Mouse (Mus musculus) ES-E14 (cell line): ENCODE measurements around the gene Reck. TPM values are rescaled to one million over a fixed set of nuclear protein-coding genes. Genes with fewer than 3 reads are reported as not detected.

Experiments used
- DNase-seq: peaks from one replicate; pipeline ENCODE4 v3.0.0-alpha.2; 2013; ENCODE audit warnings: low read depth, low spot score
- H3K27ac ChIP-seq: 2 replicates; pipeline ENCODE4 v1.5.1; 2012; ENCODE audit warnings: low read depth, mild to moderate bottlenecking, low read length, moderate library complexity, mixed read lengths; ENCODE audit not compliant: poor library complexity, insufficient read depth, severe bottlenecking
- H3K36me3 ChIP-seq: 2 replicates; pipeline ENCODE4 v1.6.1; 2012; ENCODE audit warnings: mild to moderate bottlenecking, low read length, moderate library complexity, mixed read lengths; ENCODE audit not compliant: control insufficient read depth, poor library complexity, insufficient read depth, severe bottlenecking
- H3K4me1 ChIP-seq, 2 experiments: fragments of 150-350 bp in 1 of 2; sonication (generic) in 1 of 2; 2 replicates each; pipeline ENCODE4 v1.6.1; 2012; ENCODE audit warnings: low read length in 2 of 2, mild to moderate bottlenecking in 1 of 2, mixed read lengths in 1 of 2; ENCODE audit not compliant: control insufficient read depth in 2 of 2, insufficient read depth in 2 of 2, poor library complexity in 1 of 2
- H3K4me3 ChIP-seq, 2 experiments: fragments of 150-350 bp in 1 of 2; sonication (generic) in 1 of 2; 2 replicates each; pipeline ENCODE4 v1.5.1; 2012; ENCODE audit warnings: low read length in 2 of 2, low read depth in 1 of 2, mild to moderate bottlenecking in 1 of 2, mixed read lengths in 1 of 2; ENCODE audit not compliant: insufficient read depth in 1 of 2, poor library complexity in 1 of 2, severe bottlenecking in 1 of 2
- H3K9ac ChIP-seq: 2 replicates; pipeline ENCODE4 v1.6.1; 2012; ENCODE audit warnings: low read depth, mild to moderate bottlenecking, low read length, mixed read lengths; ENCODE audit not compliant: poor library complexity, insufficient read depth, severe bottlenecking
- H3K9me3 ChIP-seq: fragments of 150-350 bp; sonication (generic); 2 replicates; pipeline ENCODE4 v1.6.1; 2012; ENCODE audit warnings: low read depth, mild to moderate bottlenecking, low read length; ENCODE audit not compliant: control insufficient read depth, insufficient read depth
- CHD2 ChIP-seq: IDR thresholded peaks from 2 replicates; pipeline ENCODE4 v1.6.1; 2014; ENCODE audit warnings: mild to moderate bottlenecking, low read depth, low read length, inconsistent platforms
- HCFC1 ChIP-seq: IDR thresholded peaks from 2 replicates; pipeline ENCODE4 v1.6.1; 2012; ENCODE audit warnings: low read length, inconsistent platforms, borderline replicate concordance; ENCODE audit not compliant: insufficient read depth
- MAFK ChIP-seq: IDR thresholded peaks from 2 replicates; pipeline ENCODE4 v1.6.1; 2014; ENCODE audit warnings: mild to moderate bottlenecking, low read depth, low read length, inconsistent platforms; ENCODE audit not compliant: insufficient read depth
- ZC3H11A ChIP-seq: IDR thresholded peaks from 2 replicates; pipeline ENCODE4 v1.6.1; 2012; ENCODE audit warnings: low read depth, mild to moderate bottlenecking, inconsistent platforms, low read length, borderline replicate concordance
- ZNF384 ChIP-seq: IDR thresholded peaks from 2 replicates; pipeline ENCODE4 v1.6.1; 2012; ENCODE audit warnings: low read depth, low read length, inconsistent platforms
- in situ Hi-C, 2 experiments: fragments of 600-800 bp; cut with MboI; formaldehyde crosslinking; loops; one replicate each; pipeline ENCODE4 v1.15.1; 2025; ENCODE audit warnings: low sequenced_read_pairs in 2 of 2, inconsistent platforms in 1 of 2; ENCODE audit not compliant: unreplicated experiment in 2 of 2
- total RNA-seq: library from RNA; depleted of rRNA; stranded (reverse); fragments of 300-350 nt; gene quantifications from 2 replicates; pipeline ENCODE4 v1.2.3, GENCODE M21; 2012

Gene Reck
- total RNA-seq, 1 experiment, result 4.0 TPM

DNA sequence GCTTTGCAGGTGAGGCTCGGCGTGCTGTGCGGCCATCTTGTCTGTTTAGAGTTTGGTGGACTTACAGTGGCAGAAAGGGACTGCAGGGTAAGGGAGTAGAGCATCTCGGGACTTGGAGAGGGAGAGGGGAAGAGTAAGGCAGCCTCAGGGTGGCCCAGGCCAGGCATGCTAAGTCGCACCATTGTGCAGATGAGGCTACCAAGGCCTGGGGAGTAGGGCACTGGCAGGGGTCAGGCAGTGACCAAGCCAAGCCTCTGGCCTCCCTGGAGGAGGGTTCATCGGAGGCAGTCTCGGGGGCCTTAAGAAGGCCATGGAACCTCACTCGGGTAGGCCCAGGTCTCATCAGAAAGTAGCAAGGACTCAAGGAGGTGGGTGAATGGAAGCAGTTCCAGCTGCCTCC lies 67.1 kb downstream of the Reck start:
- DNase-seq, result no peak
- no peak overlapping the region; the same call in 1 of the 2 replicates for H3K9ac ChIP-seq
- H3K9me3 ChIP-seq, result no peaks in the 10 kb centered on the region
- H3K36me3 ChIP-seq, result peaks cover 5% of the 10 kb centered on the region; the same call in 1 of the 2 replicates
- H3K27ac ChIP-seq, result no peak overlapping the region
- no peak for TF ChIP-seq ZC3H11A
- no peak for TF ChIP-seq MAFK
- TF ChIP-seq CHD2, result no peak
- no peak for TF ChIP-seq ZNF384
- TF ChIP-seq HCFC1, result no peak
- H3K4me3 ChIP-seq, result peak overlapping the region; percentile 23 to 38; a peak in 2 of 4 replicates
- H3K4me1 ChIP-seq, result peaks cover 0 to 2% of the 10 kb centered on the region in 2 experiments; a peak in 1 of 4 replicates
- in situ Hi-C loops, result no loop called here

GRCm38 (mm10) chr4:43947571-43947970 lies 72.2 kb downstream of the Reck start:
- Histone ChIP-seq H3K9me3 (no peaks in the 10 kb centered on the region), H3K9ac (no peak overlapping the region), H3K36me3 (peaks cover 1% of the 10 kb centered on the region; the same call in 1 of the 2 replicates), H3K27ac (no peak overlapping the region), H3K4me1 (no peaks in the 10 kb centered on the region), H3K4me3 (no peak overlapping the region)
- DNase-seq, result no peak
- in situ Hi-C loops, result no loop called here
- TF ChIP-seq MAFK, result no peak

DNA sequence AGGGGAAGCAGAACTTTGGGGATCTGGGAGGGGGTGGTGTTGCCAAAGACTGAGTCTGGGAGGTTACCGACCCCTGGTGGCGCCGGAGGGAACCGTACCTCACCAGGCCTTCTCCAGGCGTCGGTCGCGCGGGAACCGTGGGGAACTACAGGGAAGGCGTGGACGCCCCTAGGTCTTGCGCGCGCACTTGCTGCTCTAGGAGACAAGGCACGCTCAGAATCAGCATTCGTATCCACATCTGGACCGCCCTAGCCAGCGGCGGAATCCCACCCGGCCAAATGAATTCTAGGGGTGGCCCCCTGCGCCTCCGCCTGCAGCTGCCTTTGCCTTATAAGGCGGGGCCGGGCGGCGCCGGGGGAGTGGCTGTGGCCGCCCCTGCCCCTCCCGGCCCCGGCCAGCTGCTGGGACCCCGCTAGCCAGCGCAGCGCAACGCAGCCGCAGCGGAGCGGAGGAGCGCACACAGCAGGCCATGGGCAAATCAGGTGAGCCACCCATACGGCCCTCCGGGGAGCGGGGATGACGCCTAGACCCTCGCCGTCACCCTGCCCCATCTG lies 82.0 kb downstream of the Reck start, which contains the start of gene Glipr2:
Glipr2 (plus strand) TSS at position 110 of the 554 bp plus-strand sequence.
- Histone ChIP-seq H3K9me3 (no peaks in the 10 kb centered on the region), H3K27ac (peak within 1 kb of the TSS; percentile 57; the same call in 1 of the 2 replicates), H3K4me3 (peak within 1 kb of the TSS; percentile 91 to 95), H3K9ac (peak within 1 kb of the TSS; percentile 87), H3K36me3 (no peaks in the 10 kb centered on the region), H3K4me1 (peaks cover 14 to 20% of the 10 kb centered on the region in 2 experiments)
- TF ChIP-seq ZNF384, result no peak
- TF ChIP-seq ZC3H11A, result no peak
- TF ChIP-seq CHD2, result 0 out of 2 replicates have a peak, but pooled peaks have one; percentile 49
- no peak for TF ChIP-seq MAFK
- peak; percentile 18; the same call in 1 of the 2 replicates for TF ChIP-seq HCFC1
- in situ Hi-C loops, result no loop called here
- peak; percentile 94 for DNase-seq

DNA sequence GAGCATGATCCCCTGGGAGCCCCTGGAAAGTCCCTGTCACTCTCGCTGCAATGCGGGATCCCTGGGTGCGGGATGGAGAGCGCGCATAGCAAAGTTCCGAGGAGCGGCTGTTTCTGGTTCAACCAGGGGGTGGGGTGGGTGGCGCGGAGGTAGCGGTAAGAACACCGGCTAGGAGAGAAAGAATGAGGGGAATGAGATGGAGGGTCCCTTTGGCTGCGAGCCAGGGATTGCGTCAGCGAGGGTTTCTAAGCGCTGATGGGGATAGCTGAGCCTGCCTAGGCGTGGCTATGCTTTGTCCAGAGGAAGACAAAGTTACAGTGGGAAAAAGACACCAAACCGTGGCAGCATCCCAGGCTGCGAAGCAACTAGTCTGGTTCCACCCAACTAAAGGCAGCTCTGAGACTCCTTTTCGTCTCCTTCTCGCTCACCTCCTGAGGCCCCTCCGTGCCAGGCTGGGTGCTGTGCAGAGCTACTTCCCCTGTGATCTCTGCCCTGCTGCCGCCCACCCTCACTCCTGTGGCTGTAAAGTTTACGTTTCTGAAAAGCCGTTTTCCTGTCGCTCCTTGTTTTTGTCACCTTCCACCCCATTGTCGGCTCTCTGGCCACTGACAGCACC lies 82.6 kb downstream of the Reck start:
- no peak for TF ChIP-seq ZNF384
- TF ChIP-seq HCFC1, result 0 out of 2 replicates have a peak, but pooled peaks have one; percentile 20
- peak; percentile 73 for DNase-seq
- H3K4me1 ChIP-seq, result peaks cover 14 to 20% of the 10 kb centered on the region in 2 experiments
- no peaks in the 10 kb centered on the region for H3K36me3 ChIP-seq
- no peaks in the 10 kb centered on the region for H3K9me3 ChIP-seq
- peak overlapping the region; percentile 57; the same call in 1 of the 2 replicates for H3K27ac ChIP-seq
- in situ Hi-C loops, result no loop called here
- peak overlapping the region; percentile 91 to 95 for H3K4me3 ChIP-seq
- peak overlapping the region; percentile 87 for H3K9ac ChIP-seq
